Mouse (Mus musculus) urinary bladder, postnatal 14 days (tissue): ENCODE data around the gene Trim15.
A peak's percentile ranks its signal among the peaks of the same experiment; 100 is the strongest.
"Not testable (repeated sequence)": the region's sequence is repeated elsewhere in the genome, so short reads cannot be mapped to it uniquely, and the experiment has no call there.

Experiments
- DNase-seq: peaks from one replicate; pipeline ENCODE4 v3.0.0; 2021; ENCODE audit warnings: low spot score

Gene Trim15

GRCm38 (mm10) chr17:36866719-36867527 is at the start of gene Trim15:
Trim15 (minus strand) TSS chr17:36867210.
- no peak for DNase-seq

- peak; percentile 66 for DNase-seq
Observed at GRCm38 (mm10) chr17:36915076-36915475, 48.1 kb upstream of the Trim15 start.

- DNase-seq = peak; percentile 83
Observed at GRCm38 (mm10) chr17:36914108-36914507, 47.1 kb upstream of the Trim15 start.

GRCm38 (mm10) chr17:36912031-36912430 is 45.0 kb upstream of the Trim15 start:
- no peak for DNase-seq

GRCm38 (mm10) chr17:36909802-36910201 is 42.8 kb upstream of the Trim15 start:
- DNase-seq = no peak

GRCm38 (mm10) chr17:36908235-36908634 is 41.2 kb upstream of the Trim15 start:
- DNase-seq = no peak

- no peak for DNase-seq
Observed at GRCm38 (mm10) chr17:36903651-36904050, 36.6 kb upstream of the Trim15 start.

- DNase-seq = no peak
Observed at GRCm38 (mm10) chr17:36900691-36901090, 33.7 kb upstream of the Trim15 start.

GRCm38 (mm10) chr17:36900001-36900400 is 33.0 kb upstream of the Trim15 start:
- no peak for DNase-seq

GRCm38 (mm10) chr17:36899376-36899775 is 32.4 kb upstream of the Trim15 start:
- DNase-seq = no peak

GRCm38 (mm10) chr17:36897552-36898205 is 30.7 kb upstream of the Trim15 start, which contains the start of gene Trim31:
Trim31 (plus strand) TSS chr17:36898118.
- DNase-seq = no peak

GRCm38 (mm10) chr17:36897065-36897464 is 30.1 kb upstream of the Trim15 start:
- no peak for DNase-seq

- DNase-seq = peak; percentile 50
Observed at GRCm38 (mm10) chr17:36896583-36896982, 29.6 kb upstream of the Trim15 start.

- no peak for DNase-seq
Observed at GRCm38 (mm10) chr17:36893387-36893786, 26.4 kb upstream of the Trim15 start.

GRCm38 (mm10) chr17:36892362-36892761 is 25.4 kb upstream of the Trim15 start:
- DNase-seq = peak; percentile 29

GRCm38 (mm10) chr17:36891496-36891895 is 24.5 kb upstream of the Trim15 start:
- DNase-seq = not testable (repeated sequence)

GRCm38 (mm10) chr17:36890073-36890903 is 23.3 kb upstream of the Trim15 start, which contains the start of gene Trim40:
Trim40 (minus strand) TSS chr17:36890123.
- DNase-seq = no peak

- no peak for DNase-seq
Observed at GRCm38 (mm10) chr17:36885132-36885790, 18.3 kb upstream of the Trim15 start.

- DNase-seq = no peak
Observed at GRCm38 (mm10) chr17:36883350-36883749, 16.3 kb upstream of the Trim15 start.

- DNase-seq = no peak
Observed at GRCm38 (mm10) chr17:36874636-36875035, 7.6 kb upstream of the Trim15 start.

GRCm38 (mm10) chr17:36869955-36870810 is 3.2 kb upstream of the Trim15 start:
- DNase-seq = peak; percentile 41
